9 mouse cellular contexts compared by ENCODE assay signal in genomic region chr11:83832389-83832788, GRCm38 (mm10). TPM values are rescaled to one million over a fixed set of nuclear protein-coding genes. Genes with fewer than 3 reads are reported as not detected.
DNase-seq lines count a peak whose midpoint lies in the region; ATAC-seq and TF ChIP-seq lines count a peak whose summit lies in the region.
"Had no signal": no experiment of that assay in that cellular context is flagged by ENCODE, and none has a peak within 500 bp of the region (broad histone marks: within the 10 kb centered on the region; RNA-seq: fewer than 3 reads in every experiment).

No protein-coding gene starts in this region.

- no peaks in the 10 kb centered on the region for H3K36me3 ChIP-seq in hindbrain, embryonic 14.5 days (replicated peaks; ENCODE audit: control insufficient read depth, insufficient read depth)
- no peaks in the 10 kb centered on the region for H3K36me3 ChIP-seq in hindbrain, embryonic 13.5 days
- no peaks in the 10 kb centered on the region for H3K36me3 ChIP-seq in E14TG2a.4 (ENCODE audit: insufficient read depth, low read length)

- no peak overlapping the region for H3K4me3 ChIP-seq in hindbrain, embryonic 14.5 days (replicated peaks; ENCODE audit: low read length)
- H3K4me3 ChIP-seq in hindbrain, embryonic 13.5 days: no peak overlapping the region
- no peak overlapping the region for H3K4me3 ChIP-seq in E14TG2a.4 (replicated peaks; ENCODE audit: low read length)
- H3K4me3 ChIP-seq: megakaryocyte, embryonic 14.5 days had no signal

- ATAC-seq in hindbrain, embryonic 14.5 days (ENCODE audit: low FRiP score): no peak
- ATAC-seq in hindbrain, embryonic 13.5 days (ENCODE audit: low FRiP score): no peak
- peak; percentile 74 for ATAC-seq in common myeloid progenitor, adult 5-6 weeks (replicated peaks; ENCODE audit: low read depth, poor library complexity, severe bottlenecking)
- ATAC-seq in megakaryocyte, adult 5-6 weeks (ENCODE audit: poor library complexity, severe bottlenecking): peak; percentile 59; the same call in 1 of the 2 replicates

- no peak overlapping the region for H3K4me2 ChIP-seq in hindbrain, embryonic 14.5 days (replicated peaks)
- no peak overlapping the region for H3K4me2 ChIP-seq in hindbrain, embryonic 13.5 days

- H3K27ac ChIP-seq in hindbrain, embryonic 14.5 days: no peak overlapping the region
- no peak overlapping the region for H3K27ac ChIP-seq in hindbrain, embryonic 13.5 days

- no peaks in the 10 kb centered on the region for H3K4me1 ChIP-seq in hindbrain, embryonic 14.5 days (replicated peaks; ENCODE audit: control insufficient read depth, insufficient read depth, low read length)
- H3K4me1 ChIP-seq in hindbrain, embryonic 13.5 days (replicated peaks): no peaks in the 10 kb centered on the region
- no peaks in the 10 kb centered on the region for H3K4me1 ChIP-seq in E14TG2a.4 (replicated peaks; ENCODE audit: low read depth, low read length)
- H3K4me1 ChIP-seq: megakaryocyte, embryonic 14.5 days had no signal

- no peaks in the 10 kb centered on the region for H3K27me3 ChIP-seq in hindbrain, embryonic 14.5 days (ENCODE audit: control insufficient read depth, insufficient read depth, low read length)
- H3K27me3 ChIP-seq in hindbrain, embryonic 13.5 days: no peaks in the 10 kb centered on the region
- peaks cover 3% of the 10 kb centered on the region; the same call in 1 of the 2 replicates for H3K27me3 ChIP-seq in E14TG2a.4 (ENCODE audit: insufficient read depth, low read length)

- TF ChIP-seq CTCF in E14TG2a.4 (conservative IDR thresholded peaks at IDR 0.05; ENCODE audit: low read length): peak; percentile 98

- H3K9ac ChIP-seq in hindbrain, embryonic 14.5 days: no peak overlapping the region
- no peak overlapping the region for H3K9ac ChIP-seq in hindbrain, embryonic 13.5 days

- no peaks in the 10 kb centered on the region for H3K9me3 ChIP-seq in hindbrain, embryonic 14.5 days (ENCODE audit: control insufficient read depth, low read length)
- H3K9me3 ChIP-seq in hindbrain, embryonic 13.5 days: no peaks in the 10 kb centered on the region
- H3K9me3 ChIP-seq in E14TG2a.4 (ENCODE audit: low read length): no peaks in the 10 kb centered on the region
- H3K9me3 ChIP-seq: megakaryocyte, embryonic 14.5 days had no signal

- DNase-seq in hindbrain, embryonic 14.5 days (ENCODE audit: low spot score): peak; percentile 35
- peak; percentile 54 for DNase-seq in 416B (ENCODE audit: low read depth)
- DNase-seq in Muller cell, postnatal 12 days (ENCODE audit: inconsistent ontology term): no peak
- no peak for DNase-seq in urinary bladder, postnatal 10 days (ENCODE audit: low spot score)

- WGBS in hindbrain, embryonic 14.5 days: 44% methylated on average over 8 of the region's 8 CpGs
- WGBS in hindbrain, embryonic 13.5 days: 44% methylated on average over 8 of the region's 8 CpGs

RNA-seq across cellular contexts. Expression of gene Hnf1b, which starts 17.5 kb away (rescaled TPM):
- 0.21 TPM in 1 of 2 replicates, not detected in the other for polyA plus RNA-seq in hindbrain, embryonic 14.5 days (2014; fragmentation: Nextera tagmentation; extraction: Ambion mirVana)
- 0.10 and 0.19 TPM in 2 replicates for polyA plus RNA-seq in hindbrain, embryonic 13.5 days (2015; fragmentation: Nextera tagmentation; extraction: Ambion mirVana)
- not detected in 2 replicates for total RNA-seq in common myeloid progenitor, adult 5-6 weeks (2017)
- total RNA-seq in megakaryocyte, adult 5-6 weeks (2015): not detected in 2 replicates
- not detected in 2 replicates for total RNA-seq in megakaryocyte, adult 5-6 weeks (2017)

Comparison
In these comparisons a context has a peak if more than half of its experiments do, and no peak if none do; other contexts are left out.
1. ATAC-seq: peak in common myeloid progenitor, adult 5-6 weeks (single experiment) and megakaryocyte, adult 5-6 weeks (single experiment); none in hindbrain, embryonic 14.5 days (single experiment) and hindbrain, embryonic 13.5 days (single experiment).
2. DNase-seq: peak in hindbrain, embryonic 14.5 days (single experiment) and 416B (single experiment); none in Muller cell, postnatal 12 days (single experiment) and urinary bladder, postnatal 10 days (single experiment).